Mouse (Mus musculus) heart, adult 9 months (tissue): ENCODE data around the gene Foxp1.

Experiments
- DNase-seq, 2 experiments: peaks; one replicate each; pipeline ENCODE4 v3.0.0; 2022; ENCODE audit warnings: low spot score in 2 of 2

Foxp1 gene

DNA sequence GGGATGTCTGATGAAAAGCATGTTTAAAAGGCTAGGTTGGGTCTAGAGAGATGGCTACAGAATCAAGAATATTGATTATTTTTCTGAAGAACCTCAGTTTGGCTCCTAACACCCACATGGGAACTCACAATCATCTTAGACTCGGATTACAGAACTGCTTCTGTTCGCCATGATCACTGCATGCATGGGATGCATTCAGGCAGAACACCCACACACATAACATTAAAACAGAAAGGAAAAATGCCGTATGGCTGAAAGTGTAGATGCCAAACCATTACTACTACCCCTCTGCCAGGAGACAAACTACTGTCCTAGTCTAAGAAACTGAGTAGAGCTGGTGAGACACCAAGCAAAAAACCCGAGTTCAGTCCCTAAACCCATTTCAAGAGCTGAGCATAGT, 192.4 kb downstream of the Foxp1 start:
- no peak for DNase-seq

DNA sequence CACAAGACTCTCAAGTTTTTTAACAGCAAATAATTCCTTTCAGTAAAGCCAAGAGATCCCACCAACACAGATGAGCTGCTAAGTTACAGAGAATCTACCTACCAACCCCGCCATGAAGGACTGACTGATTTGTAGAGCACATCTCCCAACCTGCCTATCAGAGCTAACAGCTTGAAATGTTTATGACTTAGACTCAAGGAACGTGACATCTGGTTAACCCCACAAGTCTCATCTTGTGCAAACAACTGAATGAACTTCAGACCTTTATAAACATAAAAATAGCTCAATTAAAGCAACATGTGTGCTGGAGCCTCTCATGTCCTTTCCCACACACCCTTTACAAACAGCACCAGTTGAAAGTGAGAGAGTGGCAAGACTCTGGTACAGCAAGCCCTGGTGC, 193.9 kb downstream of the Foxp1 start:
- no peak for DNase-seq

DNA sequence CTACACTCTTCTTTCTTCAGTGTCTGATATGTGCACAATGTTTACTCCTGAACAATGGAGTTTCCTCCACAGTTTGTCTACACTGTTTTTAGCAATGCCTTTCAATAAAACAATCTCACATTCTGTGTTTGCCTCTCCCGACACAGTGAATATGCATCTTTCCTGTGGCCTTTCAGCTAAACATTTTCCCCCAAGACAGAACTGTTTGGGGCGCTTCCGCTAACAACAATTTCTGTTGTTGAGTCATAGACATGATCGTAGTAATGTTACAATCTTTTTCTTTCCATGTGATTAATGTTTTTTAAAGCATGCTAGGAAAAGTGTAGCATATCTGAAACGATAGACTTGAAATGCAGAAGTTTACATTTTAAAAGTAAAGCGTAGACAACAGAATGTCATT, 194.4 kb downstream of the Foxp1 start:
- DNase-seq = no peak

DNA sequence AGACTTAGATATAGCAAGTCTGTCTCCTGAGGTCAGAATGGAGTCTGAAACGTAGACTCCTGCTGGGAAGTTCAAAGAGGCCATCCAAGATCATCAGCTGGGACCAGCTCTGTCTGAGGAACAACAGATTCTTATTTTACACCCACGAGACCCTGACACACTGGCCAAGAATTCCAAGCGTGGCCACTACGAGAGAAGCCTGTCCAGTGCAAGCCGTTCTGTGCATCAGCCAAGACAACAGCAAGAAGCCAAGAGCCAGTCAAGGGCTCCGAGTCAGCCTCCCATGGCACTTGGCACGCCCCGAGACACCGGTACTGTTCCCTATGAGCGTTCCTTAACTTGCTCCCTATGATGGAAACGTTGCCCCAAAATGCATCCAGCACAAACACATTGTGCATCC, 194.8 kb downstream of the Foxp1 start:
- DNase-seq = peak; percentile 53 to 57

DNA sequence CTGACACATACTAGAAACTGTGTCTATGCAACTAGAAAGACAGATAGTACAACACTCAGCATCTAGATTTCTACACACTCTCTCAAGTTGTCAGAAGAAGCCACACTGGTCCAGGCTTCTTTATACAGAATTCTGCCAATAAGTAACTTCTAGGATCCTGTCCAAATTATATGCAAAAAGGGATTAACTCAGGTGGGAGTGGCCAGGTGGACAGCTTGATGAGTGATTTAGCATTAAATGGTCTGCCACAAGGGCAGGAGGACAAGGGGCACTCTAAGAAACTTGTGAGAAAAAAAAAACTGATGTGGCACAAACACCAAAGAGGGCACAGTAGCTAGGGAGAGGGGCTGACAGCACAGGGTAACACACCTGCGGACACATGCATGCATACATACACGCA, 196.6 kb downstream of the Foxp1 start:
- DNase-seq = no peak

DNA sequence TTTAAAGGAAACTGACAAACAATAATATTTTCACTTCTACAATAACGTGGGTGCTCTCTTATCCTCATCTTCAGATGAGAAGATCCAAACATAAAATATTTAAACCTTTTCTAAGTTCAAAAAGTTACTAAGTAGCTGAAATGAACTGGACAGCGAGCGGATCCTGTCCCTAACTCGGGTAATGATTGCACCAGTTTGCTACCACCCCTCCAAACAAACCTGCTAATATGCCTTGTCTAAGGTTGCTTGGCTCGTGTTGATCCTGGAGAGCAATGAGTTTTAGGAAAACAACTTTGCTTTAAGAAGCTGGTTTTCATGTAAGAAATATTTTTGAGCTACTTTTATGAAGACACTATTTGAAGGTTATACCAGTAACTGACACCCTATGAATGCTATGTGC, 197.1 kb downstream of the Foxp1 start:
- no peak for DNase-seq

DNA sequence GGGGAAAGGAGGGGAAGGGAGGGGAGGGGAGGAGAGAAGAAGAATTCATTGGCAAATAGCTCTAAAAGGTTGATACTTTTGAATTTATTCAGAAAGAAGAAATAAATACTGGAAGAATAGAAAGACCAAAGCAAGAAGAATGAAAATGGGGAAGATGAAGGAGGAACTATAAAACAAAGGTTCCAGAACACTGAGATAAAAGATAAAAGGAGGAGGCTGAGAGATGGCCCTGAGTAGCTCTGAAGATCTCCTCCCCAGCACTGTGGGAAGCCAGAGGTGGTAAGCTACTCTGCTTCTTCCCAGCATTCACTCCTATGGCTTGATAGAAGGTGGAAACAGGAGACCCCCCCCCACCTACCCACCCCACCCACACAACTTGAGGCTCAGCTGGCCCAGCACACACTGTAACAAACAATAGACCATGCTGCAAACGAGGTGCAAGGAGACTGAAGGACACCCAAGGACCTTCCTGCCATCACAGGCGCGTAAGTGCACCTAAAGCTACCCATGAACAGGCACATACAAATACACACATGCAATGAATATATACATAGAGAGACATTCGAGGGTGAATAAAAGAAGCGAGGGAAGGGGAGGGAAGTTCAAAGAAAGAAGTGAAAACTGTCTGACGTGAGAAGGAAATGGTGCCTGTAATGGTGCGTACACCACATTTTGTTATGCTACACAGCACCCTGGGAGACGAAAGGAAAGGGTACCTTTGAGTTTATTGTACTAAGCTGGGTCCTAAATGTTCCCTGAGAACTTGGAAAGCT, 200.2 kb downstream of the Foxp1 start:
- DNase-seq = no peak

DNA sequence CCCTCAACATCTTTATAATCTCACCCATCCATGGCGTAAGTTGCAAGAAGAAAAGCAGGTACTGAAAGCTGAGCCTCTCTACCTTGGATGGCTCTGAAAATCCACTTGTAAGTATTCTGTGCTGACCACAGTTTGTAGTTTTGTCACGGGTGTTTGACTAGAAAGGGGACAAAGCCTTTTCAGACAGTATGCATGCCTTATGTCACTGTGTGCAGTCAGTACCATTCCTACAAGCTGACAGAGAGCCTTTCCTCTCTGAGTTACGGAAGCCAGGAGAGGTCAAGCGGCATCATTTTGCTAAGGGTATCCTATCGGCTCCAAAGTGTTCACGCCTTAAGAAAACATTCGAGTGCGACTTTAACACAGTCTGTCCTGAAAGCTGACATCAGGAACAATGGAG, 202.1 kb downstream of the Foxp1 start:
- no peak for DNase-seq

DNA sequence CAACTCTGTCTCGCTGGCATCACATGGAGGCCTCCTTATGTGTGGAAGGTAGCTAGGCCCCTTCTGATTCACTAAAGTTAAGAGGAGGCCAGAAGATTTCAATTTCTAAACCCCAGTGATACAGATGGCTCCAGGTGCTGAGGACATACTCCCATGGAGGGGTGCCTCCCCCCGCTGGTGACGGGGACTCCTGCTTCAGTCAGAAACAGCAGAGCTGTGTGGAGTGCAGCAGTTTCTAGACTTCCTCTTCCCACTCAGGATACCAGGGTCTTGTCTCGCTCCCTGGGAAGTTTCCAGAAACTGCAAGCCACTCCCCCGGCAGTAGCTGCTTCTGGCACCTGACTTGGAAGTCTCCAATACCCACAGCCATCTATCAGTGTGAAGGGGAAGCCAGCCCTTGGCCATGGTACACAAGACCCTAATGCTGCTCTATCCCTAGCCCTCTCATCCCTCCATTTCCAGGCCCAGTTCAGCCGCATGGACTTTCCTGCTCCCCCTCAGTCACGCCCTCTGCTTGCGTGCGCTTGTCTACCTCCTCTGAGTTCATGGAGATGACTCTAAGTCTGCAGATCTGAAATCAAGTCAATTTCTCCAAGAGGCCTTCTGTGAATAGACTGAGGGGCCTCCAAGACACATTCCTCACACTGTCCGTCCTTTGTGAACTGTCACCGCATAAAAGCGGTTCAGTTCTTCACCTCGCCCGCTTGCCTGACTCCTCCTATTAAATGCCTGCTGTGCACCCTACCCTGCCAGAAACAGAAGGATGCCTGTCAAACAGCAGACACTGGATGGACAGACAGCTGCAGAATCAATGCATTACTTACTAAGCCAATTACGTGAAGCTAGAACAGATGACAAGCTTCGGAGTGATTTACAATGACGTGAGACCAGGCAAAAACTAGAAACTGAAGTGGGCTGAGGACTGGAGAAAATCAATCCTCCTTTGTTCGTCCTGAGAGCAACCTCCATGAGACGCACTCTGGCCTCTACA, 202.8 kb downstream of the Foxp1 start:
- DNase-seq = no peak

DNA sequence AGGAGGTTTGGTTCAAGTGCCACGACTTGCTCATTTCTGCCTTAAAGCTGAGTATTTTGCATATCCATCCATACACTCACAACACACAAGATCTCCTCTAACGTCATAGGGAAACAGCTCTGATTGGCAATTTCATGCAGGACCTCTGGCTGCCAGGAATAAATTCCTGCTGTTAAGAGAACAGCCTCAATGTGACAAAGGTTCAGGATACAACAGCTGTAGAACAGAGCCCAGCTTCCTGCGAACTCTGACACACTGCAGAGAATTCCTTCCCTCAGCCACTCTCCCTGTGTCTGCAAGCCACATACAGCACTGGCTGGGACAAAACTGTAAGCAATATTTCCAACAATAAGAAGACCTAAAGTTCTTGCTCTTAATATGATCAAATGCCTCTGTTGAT, 207.8 kb downstream of the Foxp1 start:
- no peak for DNase-seq

DNA sequence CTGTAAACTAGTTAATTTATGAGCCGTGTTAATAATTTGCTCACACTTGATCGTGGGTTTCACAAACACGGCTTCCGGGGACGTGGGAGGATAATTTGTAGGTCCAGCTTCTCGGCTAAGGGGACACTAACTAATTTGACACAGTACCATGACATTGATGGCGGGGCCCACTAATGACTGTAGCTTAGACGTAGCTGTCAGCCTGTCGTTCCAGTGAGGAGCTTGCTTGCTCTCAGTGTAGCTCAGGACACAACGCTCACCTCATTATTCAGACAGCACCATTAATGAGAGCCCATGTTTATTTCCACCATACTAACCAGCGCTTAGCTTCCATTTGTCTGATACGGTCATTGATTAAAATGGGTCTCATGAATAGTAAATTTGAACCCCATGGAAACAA, 212.0 kb downstream of the Foxp1 start:
- no peak for DNase-seq

DNA sequence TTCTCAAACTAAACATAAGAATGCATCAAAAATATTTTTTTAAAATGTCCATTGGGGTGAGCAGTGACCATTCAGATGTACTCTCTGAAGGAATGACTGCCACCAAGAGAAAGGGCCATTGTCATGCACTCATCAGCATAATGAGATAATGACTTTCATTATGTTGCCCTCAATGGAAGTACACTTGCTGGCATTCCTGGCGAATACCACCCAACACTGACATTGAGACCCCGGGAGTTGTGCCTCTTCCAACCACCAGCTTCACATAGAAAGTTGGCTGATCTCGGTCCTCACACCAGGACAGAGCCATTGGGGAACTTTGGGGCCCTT, 212.4 kb downstream of the Foxp1 start:
- no peak for DNase-seq

DNA sequence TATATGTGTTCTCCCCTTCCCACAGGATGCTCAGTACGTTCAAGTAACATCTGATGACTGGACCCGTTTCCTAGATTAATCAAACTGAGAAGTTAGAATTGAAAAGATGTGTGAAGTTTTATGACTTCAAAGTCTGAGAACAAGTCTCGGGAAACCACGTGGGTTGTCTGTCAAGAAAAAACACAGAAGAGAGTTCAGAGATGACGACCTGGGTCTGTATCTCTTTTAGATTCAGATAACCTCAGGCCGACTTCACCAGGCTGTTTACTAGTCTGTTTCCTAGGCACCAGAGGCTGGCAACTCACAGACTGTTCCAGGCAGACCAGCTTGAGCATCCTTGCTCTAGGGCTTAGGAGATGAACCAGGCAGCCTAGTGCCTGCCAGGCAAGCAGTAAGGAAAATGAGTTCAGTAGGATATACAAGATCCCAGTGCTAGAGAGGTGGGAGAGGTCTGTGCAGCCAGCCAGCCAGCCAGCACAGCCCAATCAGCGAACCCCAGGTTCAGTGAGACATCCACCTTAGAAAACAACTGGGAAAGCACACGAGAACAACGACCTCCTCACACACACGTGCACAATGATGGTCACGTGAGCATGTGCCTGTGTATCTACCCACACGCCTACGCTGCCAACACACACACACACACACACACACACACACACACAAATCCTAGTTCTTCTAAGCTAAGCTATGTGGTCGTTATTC, 212.9 kb downstream of the Foxp1 start:
- no peak for DNase-seq

DNA sequence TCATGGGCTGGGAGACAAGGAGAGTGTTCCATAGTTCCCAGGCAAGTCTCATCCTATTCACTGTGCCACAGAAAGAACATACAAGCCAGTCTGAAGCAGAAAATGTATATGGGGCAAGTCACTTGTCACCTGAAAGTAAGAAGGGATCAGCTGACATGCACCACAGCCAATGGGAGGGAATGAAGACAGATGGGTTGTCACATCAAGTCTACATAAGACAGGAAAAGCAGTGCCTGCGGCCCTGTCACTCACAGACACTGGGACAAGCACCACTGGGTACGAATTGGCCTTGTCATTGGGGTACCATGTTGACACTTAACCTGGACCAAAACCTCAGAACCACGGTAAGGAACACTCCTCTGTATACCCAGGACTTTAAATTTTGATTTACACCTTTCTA, 216.8 kb downstream of the Foxp1 start:
- no peak for DNase-seq

DNA sequence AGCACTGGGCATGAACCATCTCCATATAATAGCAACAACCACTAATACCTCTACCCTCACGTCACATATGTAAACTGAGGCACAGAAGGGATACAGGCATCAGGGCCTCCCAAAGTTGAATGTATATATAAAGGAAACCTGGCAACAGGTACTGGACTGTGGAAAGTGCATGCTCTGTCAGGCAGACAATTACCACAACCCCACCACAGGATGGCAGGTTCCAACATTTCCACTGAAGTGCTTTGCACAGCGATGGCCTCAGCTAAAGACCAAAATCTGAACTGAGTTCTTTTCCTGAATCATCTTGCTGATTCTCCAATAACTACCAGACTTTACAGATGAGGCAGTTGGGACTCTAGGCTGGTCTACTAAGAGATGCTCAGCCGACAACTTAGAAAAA, 217.3 kb downstream of the Foxp1 start:
- DNase-seq = no peak

DNA sequence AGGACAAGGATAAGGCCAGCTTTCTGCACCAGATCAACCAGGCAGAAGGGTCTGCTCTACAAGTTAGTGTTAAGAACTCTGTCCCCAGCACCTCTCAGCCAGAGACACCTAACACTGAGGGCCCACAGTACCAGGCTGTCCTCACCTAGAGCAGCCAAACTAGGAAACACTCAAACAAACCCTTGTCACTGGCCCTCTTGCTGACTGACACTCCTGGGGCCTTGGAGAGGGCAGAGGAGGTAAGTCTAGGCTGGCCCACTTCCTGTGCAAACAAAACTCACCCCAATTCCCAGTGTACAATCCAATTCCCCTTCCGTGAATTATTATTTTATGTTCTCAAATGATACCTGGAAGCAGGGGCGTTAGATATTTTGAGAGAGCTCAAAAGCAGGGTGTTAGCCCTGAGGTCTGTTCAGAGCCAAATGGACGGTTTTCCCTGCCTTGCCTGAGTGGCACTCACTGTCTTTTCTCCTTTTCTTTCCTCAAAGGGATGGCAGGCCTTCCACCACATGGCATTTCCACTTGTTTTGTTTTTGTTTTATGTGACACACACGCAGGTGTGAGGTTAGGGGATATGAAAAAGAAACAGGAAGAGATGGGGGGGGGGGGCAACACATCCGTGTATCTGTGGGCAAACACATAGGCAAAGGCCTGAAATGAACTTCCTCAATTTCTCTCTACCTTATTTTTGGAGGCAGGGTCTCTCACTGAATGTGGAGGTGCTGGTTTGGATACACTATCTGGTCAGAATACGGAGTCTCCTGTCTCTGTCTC, 219.7 kb downstream of the Foxp1 start:
- DNase-seq = no peak

DNA sequence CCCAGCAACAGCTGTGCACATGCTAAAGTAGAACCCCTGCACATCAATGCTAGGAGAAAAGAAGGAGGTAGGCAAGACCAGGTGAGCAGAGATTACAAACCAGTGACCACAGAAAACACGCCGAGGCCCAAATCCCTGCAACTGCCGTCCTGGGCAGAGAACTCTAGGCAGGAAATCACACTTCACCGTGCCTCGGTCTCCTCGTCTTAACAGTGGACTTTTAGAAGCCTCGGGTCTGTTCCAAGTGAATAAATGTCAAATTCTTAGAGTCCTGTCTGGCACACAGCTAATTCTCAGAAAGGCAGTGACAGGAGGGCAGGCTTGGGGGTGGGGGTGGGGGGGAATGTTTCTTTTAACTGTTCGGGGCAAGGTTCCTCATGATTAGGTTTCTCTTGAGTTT, 220.6 kb downstream of the Foxp1 start:
- DNase-seq = no peak

DNA sequence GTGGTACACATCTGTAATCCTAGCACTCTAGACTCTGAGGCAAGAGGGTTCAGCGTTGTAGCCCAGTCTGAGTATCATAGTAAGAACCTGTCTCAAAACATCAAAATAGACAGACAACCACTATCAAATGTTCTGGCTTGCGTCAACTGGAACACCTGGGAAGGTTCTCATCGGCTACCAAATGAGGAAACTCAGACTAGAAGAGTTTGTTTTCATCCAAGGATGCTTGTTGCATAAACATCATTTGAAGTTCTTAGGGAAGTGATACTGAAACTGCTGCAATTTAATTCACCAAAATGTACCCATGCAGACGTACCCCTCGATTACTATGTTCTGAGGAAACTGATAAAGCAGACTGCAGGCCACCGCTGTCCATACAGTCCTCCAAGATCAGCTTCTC, 222.3 kb downstream of the Foxp1 start:
- DNase-seq = peak in 1 of 2 experiments; percentile 25

DNA sequence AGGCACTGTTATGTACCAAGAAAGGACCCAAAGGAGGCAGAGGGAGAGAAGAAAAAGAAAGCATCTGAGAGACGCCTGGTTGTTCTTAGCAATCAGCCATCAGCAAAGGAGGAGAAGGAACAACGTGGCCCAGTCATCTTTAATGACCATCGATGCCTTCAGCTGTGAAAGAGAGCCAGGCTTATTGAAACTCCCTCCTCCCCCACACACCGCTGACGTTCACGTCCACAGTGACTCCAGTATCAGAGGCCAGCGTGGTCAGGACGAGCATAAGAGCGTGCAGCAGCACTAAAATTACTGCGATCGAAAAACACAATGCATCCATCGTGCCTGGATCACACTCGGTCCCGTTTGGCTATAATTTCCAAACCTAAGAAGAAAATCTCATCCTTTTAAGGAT, 223.3 kb downstream of the Foxp1 start:
- no peak for DNase-seq

DNA sequence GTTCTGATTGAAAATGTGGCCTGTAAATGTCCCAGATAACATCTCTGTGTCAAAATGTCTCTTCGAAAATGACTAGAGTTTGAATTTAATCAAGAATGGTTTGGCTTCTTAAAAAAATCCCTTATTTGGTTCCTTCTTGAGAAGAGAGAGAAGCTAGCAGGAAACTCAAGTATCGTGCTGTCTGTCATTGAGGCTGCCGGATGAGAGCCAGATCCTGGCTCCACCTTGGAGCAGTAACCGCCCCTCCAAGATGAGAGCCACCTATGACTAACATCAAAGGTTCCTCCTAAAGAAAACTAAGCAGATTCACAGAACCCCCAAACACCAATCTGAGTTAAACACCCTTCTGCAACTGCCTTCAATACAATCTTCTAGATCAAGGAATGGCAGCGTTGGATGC, 225.0 kb downstream of the Foxp1 start:
- DNase-seq = no peak

DNA sequence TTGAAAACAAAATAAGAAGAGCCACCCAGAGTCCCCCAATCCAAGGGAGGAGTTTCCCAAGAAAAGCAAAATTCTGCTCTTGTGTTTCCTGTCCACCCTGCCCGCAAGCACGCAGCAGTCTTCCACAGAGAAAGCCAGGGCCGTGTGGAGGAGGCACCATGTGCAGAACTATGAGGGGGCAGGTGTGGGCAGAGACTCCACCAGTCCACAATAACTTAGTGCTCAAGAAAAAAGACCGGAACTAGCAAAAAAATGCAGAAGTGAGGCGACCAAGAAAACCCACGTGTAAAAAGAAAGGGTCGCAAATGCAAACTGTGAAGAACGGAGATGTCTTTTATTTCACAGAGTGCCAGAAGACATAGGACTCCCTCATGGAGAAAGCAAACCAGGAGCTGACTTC, 227.0 kb downstream of the Foxp1 start:
- peak in 1 of 2 experiments; percentile 19 for DNase-seq

DNA sequence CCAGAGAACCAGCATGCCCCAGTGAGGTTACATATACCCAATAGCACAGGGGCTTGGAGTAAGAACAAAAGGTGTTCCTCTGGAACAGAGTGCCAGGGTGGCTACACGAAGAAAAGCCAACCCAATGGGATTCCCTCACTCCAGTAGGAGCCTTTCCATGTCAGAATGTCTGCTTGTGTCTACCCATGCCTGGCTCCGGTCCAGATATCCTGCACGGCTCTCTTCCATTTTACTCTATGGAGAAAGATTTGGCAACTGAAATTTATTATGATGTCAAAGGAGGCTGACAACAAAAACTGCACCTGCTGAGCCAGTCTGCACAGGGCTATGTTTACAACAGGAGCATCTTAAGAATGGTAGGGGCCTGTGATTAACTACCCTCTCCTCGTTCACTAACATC, 233.3 kb downstream of the Foxp1 start:
- no peak for DNase-seq
